Comparison of ENCODE assay signal across 14 mouse cellular contexts in genomic region chr2:109147292-109147691, GRCm38 (mm10).
"Had no signal": no experiment of that assay in that cellular context is flagged by ENCODE, and none has a peak within 500 bp of the region (broad histone marks: within the 10 kb centered on the region; RNA-seq: fewer than 3 reads in every experiment).

No protein-coding gene starts in this region.

- ATAC-seq: liver, embryonic 12.5 days had no signal

- H3K4me3 ChIP-seq: limb, embryonic 15.5 days; liver, embryonic 12.5 days; myocyte; neural tube, embryonic 15.5 days had no signal

- H3K36me3 ChIP-seq: limb, embryonic 15.5 days; liver, embryonic 12.5 days; neural tube, embryonic 15.5 days had no signal

- H3K9me3 ChIP-seq: limb, embryonic 15.5 days; liver, embryonic 12.5 days; neural tube, embryonic 15.5 days had no signal

- H3K4me2 ChIP-seq: limb, embryonic 15.5 days; liver, embryonic 12.5 days; lung, embryonic 14.5 days; neural tube, embryonic 15.5 days had no signal

- H3K27ac ChIP-seq: limb, embryonic 15.5 days; liver, embryonic 12.5 days; neural tube, embryonic 15.5 days had no signal

- DNase-seq: kidney, adult 8-10 months; kidney, postnatal 25 days; layer of hippocampus, adult 9-11 months; layer of hippocampus, postnatal 36 days; lung, embryonic 14.5 days; lung, postnatal 10 days; lung, postnatal 4 days; right cerebral cortex, adult 18-20 months; right cerebral cortex, postnatal 25 days; thymus, postnatal 36 days had no signal

- H3K9ac ChIP-seq: limb, embryonic 15.5 days; liver, embryonic 12.5 days; lung, embryonic 14.5 days; neural tube, embryonic 15.5 days had no signal

- H3K4me1 ChIP-seq: limb, embryonic 15.5 days; liver, embryonic 12.5 days; neural tube, embryonic 15.5 days had no signal

- H3K27me3 ChIP-seq: limb, embryonic 15.5 days; liver, embryonic 12.5 days; neural tube, embryonic 15.5 days had no signal
